Mouse (Mus musculus) bone marrow macrophage, adult 2 months (primary cell): ENCODE measurements around the gene Txn1.

Experiments used
- CTCF ChIP-seq: IDR thresholded peaks from 2 replicates; pipeline ENCODE4 v1.5.1; 2012; ENCODE audit warnings: low read depth, mild to moderate bottlenecking, low read length, moderate library complexity
- POLR2A ChIP-seq: IDR thresholded peaks from 2 replicates; pipeline ENCODE4 v1.6.1; 2012; ENCODE audit warnings: mild to moderate bottlenecking, low read depth, low read length, borderline replicate concordance

DNA sequence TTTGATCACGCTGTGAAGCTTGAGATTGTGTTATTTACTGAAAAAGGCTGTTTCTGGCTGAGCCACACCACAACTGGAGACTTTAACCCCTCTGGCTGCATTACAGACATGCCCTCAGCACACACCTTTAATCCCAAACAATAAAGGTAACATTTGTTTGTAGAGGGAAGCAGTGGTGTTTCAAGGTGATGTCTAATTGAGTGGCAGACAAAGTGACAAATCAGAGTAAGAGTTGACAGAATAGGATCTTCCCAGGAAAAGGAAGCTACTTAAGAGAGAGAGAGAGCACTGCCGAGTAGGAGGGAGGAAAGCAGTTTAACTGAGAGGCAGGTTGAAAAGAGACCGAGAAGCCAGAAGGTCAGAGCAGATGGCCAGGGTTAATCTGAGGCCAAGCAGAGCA is 47.3 kb upstream of the Txn1 start:
- TF ChIP-seq CTCF (no peak), POLR2A (no peak)
